Mouse (Mus musculus) left cerebral cortex, adult 8-10 months (tissue): Measurements from ENCODE around the gene Pth. TPM values are rescaled to one million over a fixed set of nuclear protein-coding genes. Genes with fewer than 3 reads are reported as not detected.

Experiments used
- total RNA-seq, 4 experiments: library from RNA; stranded (reverse); gene quantifications; 2 replicates each; pipeline ENCODE4 v1.2.4; 2022

The Pth gene
- total RNA-seq, 4 experiments from 2014 or later, result not detected

Other genes with a start within 250 kb of the Pth start
- gene Arntl, start 181.1 kb downstream of the Pth start, total RNA-seq, result 10 to 100 TPM; 29.6 to 37.8 (median 30.6) TPM
- 10 to 100 TPM; 76.5 to 85.2 (median 80.8) TPM for gene Btbd10, start 19.2 kb downstream of the Pth start, total RNA-seq
- gene Far1, start 125.3 kb upstream of the Pth start, total RNA-seq, result 100 to 1,000 TPM; 107 to 116 (median 111) TPM